Mouse (Mus musculus) heart, embryonic 16.5 days (tissue): ENCODE results near the gene Hist3h2ba. TPM values are rescaled to one million over a fixed set of nuclear protein-coding genes. Genes with fewer than 3 reads are reported as not detected.

Experiments
- ATAC-seq: fragments of 200-750 bp; cut with Nextera tagmentation; replicated peaks from 2 replicates; pipeline ENCODE4 v1.8.0; 2017; ENCODE audit warnings: moderate number of reproducible peaks; ENCODE audit not compliant: insufficient read depth, low FRiP score; ENCODE audit errors: extremely low read depth
- H3K27ac ChIP-seq: fragments of 300-500 bp; sonication (generic); 2 replicates; pipeline ENCODE4 v1.5.1; 2014; ENCODE audit warnings: mild to moderate bottlenecking, low read length, control low read depth, moderate library complexity
- H3K27me3 ChIP-seq: fragments of 300-500 bp; sonication (generic); 2 replicates; pipeline ENCODE4 v1.6.1; 2014; ENCODE audit warnings: low read length, mixed read lengths; ENCODE audit not compliant: control insufficient read depth, insufficient read depth
- H3K36me3 ChIP-seq: fragments of 300-500 bp; sonication (generic); 2 replicates; pipeline ENCODE4 v1.6.1; 2014; ENCODE audit not compliant: control insufficient read depth, insufficient read depth
- H3K4me1 ChIP-seq: fragments of 300-500 bp; sonication (generic); 2 replicates; pipeline ENCODE4 v1.6.1; 2014; ENCODE audit warnings: low read length, mixed read lengths; ENCODE audit not compliant: control insufficient read depth, insufficient read depth
- H3K4me2 ChIP-seq: fragments of 300-500 bp; sonication (generic); 2 replicates; pipeline ENCODE4 v1.6.1; 2014; ENCODE audit warnings: low read depth, mild to moderate bottlenecking, control low read depth, low read length
- H3K4me3 ChIP-seq: fragments of 300-500 bp; sonication (generic); 2 replicates; pipeline ENCODE4 v1.5.1; 2014; ENCODE audit warnings: mild to moderate bottlenecking, control low read depth, low read length
- H3K9ac ChIP-seq: fragments of 300-500 bp; sonication (generic); 2 replicates; pipeline ENCODE4 v1.6.1; 2014; ENCODE audit warnings: low read length, control low read depth
- H3K9me3 ChIP-seq: fragments of 300-500 bp; sonication (generic); replicated peaks from 2 replicates; pipeline ENCODE4 v1.6.1; 2016; ENCODE audit warnings: low read length; ENCODE audit not compliant: control insufficient read depth
- WGBS: fragments of 180-500 bp; shearing (Covaris S2); extraction: QIAGEN DNeasy Blood & Tissue Kit; methylation state at CpG from one replicate; pipeline ENCODE4 v1.1.7; 2014; 5-methylcytosine and 5-hydroxymethylcytosine counted together
- polyA plus RNA-seq: library from polyadenylated mRNA; unstranded; fragments of >200 nt; fragmentation: Nextera tagmentation; extraction: Ambion mirVana; gene quantifications from 2 replicates; pipeline ENCODE4 v1.2.1, GENCODE M21; 2015

Gene Hist3h2ba
- polyA plus RNA-seq, 1 experiment from 2014 or later = 27.5 TPM

- no peak within 1 kb of the TSS for H3K9ac ChIP-seq
- peaks cover 6% of the 10 kb centered on the region; the same call in 1 of the 2 replicates for H3K4me1 ChIP-seq
- H3K4me2 ChIP-seq = no peak within 1 kb of the TSS
- no peak within 1 kb of the TSS for H3K27ac ChIP-seq
- no peaks in the 10 kb centered on the region for H3K36me3 ChIP-seq
- no peak within 1 kb of the TSS for H3K4me3 ChIP-seq
- H3K9me3 ChIP-seq = no peaks in the 10 kb centered on the region
- no peak for ATAC-seq
- no peaks in the 10 kb centered on the region for H3K27me3 ChIP-seq
- 84% methylated on average over 12 of the region's 12 CpGs for WGBS
These were observed 30.9 kb upstream of the Hist3h2ba start, which contains the start of gene Btnl10 for GRCm38 (mm10) chr11:58917745-58918366. Gene Btnl10, plus strand, starts transcription at chr11:58917908.

DNA sequence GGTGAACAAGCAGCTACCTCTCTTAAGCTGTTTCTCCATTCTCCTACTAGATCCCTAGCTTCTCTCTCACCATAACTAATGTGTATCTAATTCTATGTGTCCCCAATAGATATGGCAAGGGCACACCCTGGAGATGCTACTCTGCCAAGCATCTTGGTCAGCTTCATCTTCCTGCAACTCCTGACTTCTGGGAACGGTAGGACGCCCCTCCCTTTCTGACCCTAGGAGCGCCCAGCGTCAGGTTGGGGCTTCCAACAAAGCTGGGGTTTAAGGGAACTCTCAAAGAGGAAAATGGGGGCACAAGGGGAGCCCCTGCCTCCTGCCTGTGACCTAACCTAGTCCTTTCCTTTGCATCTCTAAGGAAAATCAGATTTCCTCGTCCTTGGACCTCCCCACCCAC, 30.0 kb upstream of the Hist3h2ba start:
- H3K4me1 ChIP-seq = peaks cover 6% of the 10 kb centered on the region; the same call in 1 of the 2 replicates
- H3K36me3 ChIP-seq = no peaks in the 10 kb centered on the region
- H3K27ac ChIP-seq = no peak overlapping the region
- H3K4me3 ChIP-seq = no peak overlapping the region
- no peak for ATAC-seq
- no peak overlapping the region for H3K9ac ChIP-seq
- no peaks in the 10 kb centered on the region for H3K9me3 ChIP-seq
- 63% methylated on average over 5 of the region's 5 CpGs for WGBS
- no peak overlapping the region for H3K4me2 ChIP-seq
- H3K27me3 ChIP-seq = no peaks in the 10 kb centered on the region

- Histone ChIP-seq H3K4me2 (no peak overlapping the region), H3K4me1 (no peaks in the 10 kb centered on the region), H3K27me3 (no peaks in the 10 kb centered on the region), H3K4me3 (no peak overlapping the region), H3K36me3 (no peaks in the 10 kb centered on the region), H3K9ac (no peak overlapping the region), H3K9me3 (no peaks in the 10 kb centered on the region), H3K27ac (no peak overlapping the region)
- no peak for ATAC-seq
- WGBS = 79% methylated on average over 9 of the region's 9 CpGs
These were observed 26.3 kb upstream of the Hist3h2ba start for GRCm38 (mm10) chr11:58922420-58922819.

- H3K9ac ChIP-seq = no peak overlapping the region
- no peak for ATAC-seq
- WGBS = 75% methylated on average over 2 of the region's 3 CpGs
- H3K4me2 ChIP-seq = no peak overlapping the region
- peaks cover 3% of the 10 kb centered on the region; the same call in 1 of the 2 replicates for H3K4me1 ChIP-seq
- no peaks in the 10 kb centered on the region for H3K27me3 ChIP-seq
- H3K9me3 ChIP-seq = no peaks in the 10 kb centered on the region
- H3K36me3 ChIP-seq = 0 out of 2 replicates have a peak, but pooled peaks cover 2% of the 10 kb centered on the region
- H3K27ac ChIP-seq = no peak overlapping the region
- no peak overlapping the region for H3K4me3 ChIP-seq
These were observed 22.1 kb upstream of the Hist3h2ba start for GRCm38 (mm10) chr11:58926651-58927050.

DNA sequence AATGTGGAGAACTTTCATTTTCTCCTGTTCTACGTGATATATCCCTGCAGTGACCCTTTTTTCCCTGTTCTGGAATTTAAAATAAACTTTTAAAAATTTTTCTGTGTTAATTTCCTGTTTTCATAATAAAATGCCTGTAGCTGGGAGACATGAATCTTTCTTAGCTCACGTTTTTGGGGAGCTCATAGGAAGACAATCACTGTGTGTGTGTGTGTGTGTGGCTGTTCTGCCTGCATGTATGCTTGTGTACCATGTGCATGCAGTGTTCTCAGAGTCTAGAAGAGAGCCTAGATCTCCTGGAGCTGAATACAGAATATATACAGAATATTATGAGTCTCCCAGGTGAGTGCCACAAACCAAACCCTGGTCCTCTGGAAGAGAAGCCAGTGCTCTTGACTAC, 21.7 kb upstream of the Hist3h2ba start:
- H3K9ac ChIP-seq = no peak overlapping the region
- 0 out of 2 replicates have a peak, but pooled peaks cover 6% of the 10 kb centered on the region for H3K36me3 ChIP-seq
- H3K4me3 ChIP-seq = no peak overlapping the region
- no peaks in the 10 kb centered on the region for H3K9me3 ChIP-seq
- H3K4me1 ChIP-seq = peaks cover 3% of the 10 kb centered on the region; the same call in 1 of the 2 replicates
- 73% methylated on average over 2 of the region's 2 CpGs for WGBS
- no peak overlapping the region for H3K27ac ChIP-seq
- H3K4me2 ChIP-seq = no peak overlapping the region
- no peak for ATAC-seq
- no peaks in the 10 kb centered on the region for H3K27me3 ChIP-seq

DNA sequence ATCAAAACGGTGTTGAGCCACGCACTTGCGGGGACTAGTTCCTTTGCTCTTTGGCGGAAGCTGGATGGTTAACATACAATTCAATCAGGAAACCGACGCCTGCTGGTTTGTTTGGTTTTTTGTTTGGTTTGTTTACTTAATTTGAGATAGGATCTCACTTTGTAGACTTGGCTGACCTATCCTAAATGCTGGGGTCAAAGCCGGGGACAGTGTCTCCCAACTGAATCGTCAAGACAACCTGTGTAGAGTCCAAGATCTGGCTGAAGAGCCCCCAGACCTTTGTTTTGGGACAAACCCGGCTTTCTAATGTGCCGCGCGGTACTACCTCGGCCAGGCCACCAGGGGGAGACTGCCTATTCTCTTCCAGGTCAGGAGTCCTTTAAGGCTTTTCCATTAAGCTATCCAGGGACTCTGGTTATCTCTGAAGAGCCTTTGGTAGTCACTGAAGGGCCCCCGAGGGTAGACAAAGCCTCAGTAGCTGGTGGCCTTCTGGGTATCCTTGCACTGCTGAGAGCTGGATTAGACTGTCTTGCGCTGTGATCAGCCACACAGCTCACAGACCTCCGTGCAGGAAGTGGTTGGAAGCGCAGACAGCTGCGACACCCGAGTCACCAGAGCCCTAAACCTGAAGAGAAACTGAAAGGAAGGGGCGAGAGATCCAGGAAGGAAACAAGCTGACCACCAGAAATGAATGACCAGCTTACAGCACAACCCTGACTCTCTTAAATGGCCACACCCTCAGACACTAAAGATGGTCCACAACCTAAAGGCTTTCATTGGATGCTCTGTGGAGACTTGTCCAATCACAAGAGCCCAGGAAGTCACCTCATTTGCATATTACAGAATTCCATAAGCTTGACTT, 20.7 kb upstream of the Hist3h2ba start:
- Histone ChIP-seq H3K9me3 (no peaks in the 10 kb centered on the region), H3K4me3 (peak overlapping the region; percentile 42), H3K4me1 (peaks cover 3% of the 10 kb centered on the region; the same call in 1 of the 2 replicates), H3K36me3 (peaks cover 14% of the 10 kb centered on the region; the same call in 1 of the 2 replicates), H3K27me3 (no peaks in the 10 kb centered on the region), H3K9ac (peak overlapping the region; percentile 46), H3K27ac (peak overlapping the region; percentile 56), H3K4me2 (peak overlapping the region; percentile 55)
- peak; percentile 63 for ATAC-seq
- 21% methylated on average over 20 of the region's 20 CpGs for WGBS

DNA sequence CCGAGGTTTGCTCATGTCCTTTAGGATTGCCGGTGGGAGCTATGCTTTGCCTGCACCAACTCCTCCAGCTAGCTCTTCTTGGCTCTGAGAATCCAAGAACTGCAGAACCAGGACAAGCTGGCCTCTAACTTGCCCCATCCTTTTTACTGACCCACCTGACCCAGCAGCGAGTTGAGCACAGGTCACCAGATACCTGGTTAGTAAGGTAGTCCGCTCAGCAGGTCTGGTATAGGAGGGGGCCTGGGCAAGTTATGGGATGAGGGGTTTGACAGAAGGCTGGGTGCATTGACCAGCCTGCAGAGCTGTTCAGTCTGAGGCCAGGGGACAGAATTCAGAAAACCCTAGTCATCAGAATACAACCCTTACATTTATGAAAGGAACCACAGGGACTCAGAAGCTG, 19.7 kb upstream of the Hist3h2ba start:
- H3K4me1 ChIP-seq = peaks cover 3% of the 10 kb centered on the region; the same call in 1 of the 2 replicates
- H3K4me2 ChIP-seq = no peak overlapping the region
- H3K27ac ChIP-seq = no peak overlapping the region
- no peak overlapping the region for H3K9ac ChIP-seq
- H3K27me3 ChIP-seq = no peaks in the 10 kb centered on the region
- H3K4me3 ChIP-seq = no peak overlapping the region
- H3K36me3 ChIP-seq = peaks cover 22% of the 10 kb centered on the region
- H3K9me3 ChIP-seq = no peaks in the 10 kb centered on the region
- WGBS = 68% methylated on average over 4 of the region's 4 CpGs
- ATAC-seq = no peak

DNA sequence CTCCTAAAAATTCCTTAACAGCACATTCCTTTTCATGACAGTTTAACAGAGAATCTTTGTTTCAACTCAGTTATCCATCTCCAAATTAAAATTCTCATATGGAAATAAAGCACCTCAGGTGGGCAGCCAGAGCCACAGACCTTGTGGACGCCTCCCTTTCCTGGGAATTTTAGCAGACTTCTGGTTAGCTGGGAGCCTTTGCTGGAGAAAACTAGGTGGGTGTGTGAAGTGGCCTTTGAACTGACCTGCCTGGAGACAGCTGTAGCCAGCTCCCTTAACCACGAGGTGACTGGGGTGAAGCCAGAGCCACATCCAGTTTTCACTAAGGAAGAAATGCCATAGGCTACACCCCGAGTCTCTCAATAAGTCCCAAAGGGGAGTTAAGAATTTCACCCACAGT, 19.1 kb upstream of the Hist3h2ba start:
- no peaks in the 10 kb centered on the region for H3K9me3 ChIP-seq
- no peak overlapping the region for H3K9ac ChIP-seq
- ATAC-seq = no peak
- peaks cover 3% of the 10 kb centered on the region; the same call in 1 of the 2 replicates for H3K4me1 ChIP-seq
- no peak overlapping the region for H3K4me2 ChIP-seq
- peaks cover 27% of the 10 kb centered on the region for H3K36me3 ChIP-seq
- H3K27me3 ChIP-seq = no peaks in the 10 kb centered on the region
- H3K4me3 ChIP-seq = no peak overlapping the region
- H3K27ac ChIP-seq = no peak overlapping the region
- WGBS = 51% methylated on average over 3 of the region's 3 CpGs

DNA sequence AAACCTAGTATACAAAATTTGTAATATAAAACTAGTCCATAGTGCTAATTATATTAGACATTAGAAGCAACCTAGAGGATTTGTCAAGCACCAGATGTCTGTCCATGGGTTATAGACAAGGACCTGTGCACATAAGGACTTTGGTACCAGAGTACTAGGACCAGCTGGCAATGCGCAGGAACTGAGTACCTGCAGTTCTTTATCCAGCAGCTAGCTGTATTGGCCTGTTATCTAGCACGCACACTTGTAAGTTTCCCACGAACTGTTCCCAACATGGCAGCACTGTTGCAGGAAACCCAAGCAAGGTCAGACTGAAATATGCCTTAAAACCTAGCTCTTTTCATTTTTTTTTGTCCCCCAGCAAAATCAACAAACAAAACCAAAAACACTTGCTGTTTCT, 18.5 kb upstream of the Hist3h2ba start:
- peaks cover 3% of the 10 kb centered on the region; the same call in 1 of the 2 replicates for H3K4me1 ChIP-seq
- ATAC-seq = no peak
- peaks cover 31% of the 10 kb centered on the region for H3K36me3 ChIP-seq
- H3K27ac ChIP-seq = no peak overlapping the region
- no peaks in the 10 kb centered on the region for H3K9me3 ChIP-seq
- H3K4me3 ChIP-seq = no peak overlapping the region
- no peaks in the 10 kb centered on the region for H3K27me3 ChIP-seq
- H3K4me2 ChIP-seq = no peak overlapping the region
- WGBS = 71% methylated on average over 3 of the region's 3 CpGs
- H3K9ac ChIP-seq = no peak overlapping the region
